Mouse (Mus musculus): ENCODE results near the gene Ung. TPM values are rescaled to one million over a fixed set of nuclear protein-coding genes. Genes with fewer than 3 reads are reported as not detected.
A peak's percentile ranks its signal among the peaks of the same experiment; 100 is the strongest.

The Ung gene
- polyA plus RNA-seq, 2 experiments: 11.0 to 13.3 TPM

DNA sequence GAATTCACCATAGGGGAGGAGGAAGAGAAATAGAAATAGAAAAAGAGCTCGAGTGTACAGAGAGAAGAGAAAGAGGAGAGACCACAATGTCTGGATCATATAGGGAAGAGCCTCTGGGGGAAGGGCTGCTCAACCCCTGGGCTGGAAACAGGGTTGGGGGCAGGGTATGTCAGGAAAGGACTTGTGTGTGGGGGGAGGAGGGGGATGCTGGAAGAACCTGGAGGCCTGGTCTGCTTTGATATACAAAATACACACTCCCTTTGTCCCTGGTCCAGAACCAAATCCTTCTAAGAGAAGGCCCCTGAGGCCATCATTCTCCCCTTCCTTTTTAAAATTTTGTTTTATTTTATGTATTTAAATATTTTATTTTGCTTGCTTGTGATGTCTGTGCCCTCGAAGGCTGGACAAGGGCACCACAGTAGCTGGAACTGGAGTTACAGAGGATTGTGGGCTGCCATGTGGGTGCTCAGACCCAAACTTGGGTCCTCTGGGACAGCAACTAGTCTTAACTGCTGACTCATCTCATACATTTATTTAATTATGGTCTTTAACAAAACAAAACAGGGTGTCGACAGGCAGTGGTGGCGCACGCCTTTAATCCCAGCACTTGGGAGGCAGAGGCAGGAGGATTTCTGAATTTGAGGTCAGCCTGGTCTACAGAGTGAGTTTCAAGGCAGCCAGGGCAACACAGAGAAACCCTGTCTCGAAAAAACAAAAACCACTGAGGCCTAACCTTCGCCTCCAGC is 3.5 kb upstream of the Ung start:
- Histone ChIP-seq H3K27me3 (ENCODE audit: control insufficient read depth, insufficient read depth, low read length) (no peaks in the 10 kb centered on the region), H3K4me1 (replicated peaks; ENCODE audit: control insufficient read depth in 2 of 2, insufficient read depth in 2 of 2, low read length in 1 of 2) (peaks cover 7 to 13% of the 10 kb centered on the region in 2 experiments), H3K9me3 (ENCODE audit: control insufficient read depth, low read length) (no peaks in the 10 kb centered on the region), H3K36me3 (replicated peaks; ENCODE audit: control insufficient read depth, insufficient read depth, low read depth) (no peaks in the 10 kb centered on the region; the same call in none of the 2 replicates), H3K27ac (no peak overlapping the region), H3K4me2 (ENCODE audit: low read depth) (peak overlapping the region; percentile 90), H3K9ac (replicated peaks) (no peak overlapping the region), H3K4me3 (ENCODE audit: insufficient read depth in 1 of 2, low read depth in 2 of 2, low read length in 2 of 2) (peak overlapping the region in 1 of 2 experiments; percentile 57; a peak in 2 of 4 replicates)
- 69% methylated on average over 7 of the region's 7 CpGs for WGBS (ENCODE audit: insufficient replicate concordance)
- no peak for ATAC-seq (ENCODE audit: insufficient read depth)
- no peak for TF ChIP-seq EP300 (IDR thresholded peaks at IDR 0.05; ENCODE audit: low read depth)
- DNase-seq (ENCODE audit: low read depth in 3 of 3, low spot score in 3 of 3): no peak

DNA sequence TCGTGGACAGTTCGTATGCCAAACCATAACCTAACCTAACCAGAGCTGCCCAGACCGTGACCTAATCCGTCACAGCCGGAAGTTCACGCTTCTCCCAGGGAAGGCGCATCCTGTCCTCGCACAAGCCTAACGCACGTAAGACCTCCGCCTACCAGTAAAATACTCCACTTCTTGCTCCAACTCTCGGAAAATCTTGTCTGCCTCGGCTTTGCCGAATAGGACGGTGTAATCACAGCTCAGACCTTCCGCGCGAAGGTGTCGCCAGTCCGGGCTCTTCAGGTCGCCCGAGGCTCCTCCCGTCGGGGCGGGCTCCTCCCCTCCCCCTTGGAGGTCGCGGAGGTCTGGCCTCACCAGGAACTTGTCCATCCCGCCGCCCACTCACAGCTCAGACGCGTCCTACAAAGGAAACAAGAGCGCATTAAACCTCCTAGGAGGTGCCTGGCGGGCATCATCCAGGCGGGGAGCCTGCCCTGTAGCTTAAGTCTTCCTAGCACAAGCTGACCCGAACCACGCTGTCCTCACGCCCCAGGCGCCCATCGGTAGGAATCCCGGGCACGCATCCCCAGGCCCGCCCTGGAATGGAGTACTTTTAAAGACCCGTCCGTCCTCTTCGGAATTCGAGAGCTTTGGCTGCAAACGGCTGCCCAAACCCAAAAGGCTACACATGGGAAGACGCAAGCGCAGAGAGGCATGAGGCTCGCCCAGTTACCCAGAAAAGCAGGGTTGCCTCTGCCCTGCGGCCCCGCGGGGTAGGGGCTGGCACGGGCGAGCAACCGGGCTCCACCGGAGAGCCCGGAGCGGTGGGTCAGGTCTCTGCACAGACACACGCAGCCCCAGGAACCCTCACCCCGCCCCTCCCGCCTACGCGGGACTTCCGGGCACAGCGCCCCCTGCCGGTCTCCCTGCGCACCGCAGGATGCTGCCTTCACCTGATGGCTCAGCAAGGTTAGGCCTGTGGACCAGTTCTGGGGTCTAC is 2.5 kb upstream of the Ung start, which contains the start of gene Alkbh2:
Gene Alkbh2 (minus strand): TSS at position 845 of the 976 bp plus-strand sequence.
- H3K4me3 ChIP-seq (ENCODE audit: insufficient read depth in 1 of 2, low read depth in 2 of 2, low read length in 2 of 2): peak within 1 kb of the TSS; percentile 57 to 88
- peaks cover 14 to 18% of the 10 kb centered on the region in 2 experiments for H3K4me1 ChIP-seq (replicated peaks; ENCODE audit: control insufficient read depth in 2 of 2, insufficient read depth in 2 of 2, low read length in 1 of 2)
- H3K4me2 ChIP-seq (ENCODE audit: low read depth): peak within 1 kb of the TSS; percentile 90
- no peaks in the 10 kb centered on the region; the same call in 1 of the 2 replicates for H3K36me3 ChIP-seq (replicated peaks; ENCODE audit: control insufficient read depth, insufficient read depth, low read depth)
- H3K9ac ChIP-seq (replicated peaks): peak within 1 kb of the TSS; percentile 58
- DNase-seq (ENCODE audit: low read depth in 3 of 3, low spot score in 3 of 3) (peak in 2 of 3 experiments; percentile 50 to 56), ATAC-seq (ENCODE audit: insufficient read depth) (peak; percentile 8; the same call in 1 of the 2 replicates)
- no peak within 1 kb of the TSS; the same call in 1 of the 2 replicates for H3K27ac ChIP-seq
- H3K27me3 ChIP-seq (ENCODE audit: control insufficient read depth, insufficient read depth, low read length): no peaks in the 10 kb centered on the region
- TF ChIP-seq CTCF (IDR thresholded peaks at IDR 0.05; ENCODE audit: low read depth) (peak; percentile 98), EP300 (IDR thresholded peaks at IDR 0.05; ENCODE audit: low read depth) (no peak)
- H3K9me3 ChIP-seq (ENCODE audit: control insufficient read depth, low read length): no peaks in the 10 kb centered on the region
- WGBS (ENCODE audit: insufficient replicate concordance): under 1% methylated on average over 69 of the region's 69 CpGs

DNA sequence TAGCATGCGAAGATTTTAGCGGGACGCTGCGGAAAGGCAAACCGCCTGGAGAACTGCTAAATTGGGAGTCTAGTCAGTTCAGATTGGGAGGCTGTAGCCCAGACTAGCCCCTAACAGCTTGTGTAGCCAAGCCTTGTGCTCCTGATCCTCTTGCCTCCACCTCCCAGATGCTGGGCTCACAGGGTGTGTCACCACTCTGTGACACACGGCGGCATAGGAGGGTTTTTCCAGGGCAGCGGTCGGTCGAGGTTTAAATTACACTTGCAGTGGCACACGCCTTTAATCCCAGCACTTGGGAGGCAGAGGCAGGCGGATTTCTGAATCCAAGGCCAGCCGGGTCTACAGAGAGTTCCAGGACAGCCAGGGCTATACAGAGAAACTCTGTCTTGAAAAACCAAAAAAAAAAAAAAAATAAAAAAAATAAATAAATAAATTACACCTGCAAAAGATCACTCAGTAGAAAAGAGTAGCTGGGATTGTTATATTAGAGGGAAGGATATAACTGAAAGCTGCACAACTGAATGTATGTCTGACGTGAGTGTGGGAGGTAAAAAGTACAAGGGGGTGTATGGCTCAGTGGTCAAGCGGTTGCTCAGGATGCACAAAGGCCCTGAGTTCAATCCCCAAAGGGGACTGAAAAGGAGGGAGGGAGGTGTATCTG is 506 bp upstream of the Ung start:
- Histone ChIP-seq H3K27me3 (ENCODE audit: control insufficient read depth, insufficient read depth, low read length) (no peaks in the 10 kb centered on the region), H3K36me3 (replicated peaks; ENCODE audit: control insufficient read depth, insufficient read depth, low read depth) (no peaks in the 10 kb centered on the region), H3K4me1 (replicated peaks; ENCODE audit: control insufficient read depth in 2 of 2, insufficient read depth in 2 of 2, low read length in 1 of 2) (peaks cover 18 to 28% of the 10 kb centered on the region in 2 experiments), H3K4me2 (ENCODE audit: low read depth) (peak overlapping the region; percentile 82), H3K9ac (replicated peaks) (no peak overlapping the region), H3K4me3 (ENCODE audit: insufficient read depth in 1 of 2, low read depth in 2 of 2, low read length in 2 of 2) (peak overlapping the region; percentile 57 to 64), H3K9me3 (ENCODE audit: control insufficient read depth, low read length) (no peaks in the 10 kb centered on the region), H3K27ac (no peak overlapping the region)
- WGBS (ENCODE audit: insufficient replicate concordance): 66% methylated on average over 15 of the region's 15 CpGs
- TF ChIP-seq EP300 (IDR thresholded peaks at IDR 0.05; ENCODE audit: low read depth) (no peak), CTCF (IDR thresholded peaks at IDR 0.05; ENCODE audit: low read depth) (no peak)
- no peak for DNase-seq (ENCODE audit: low read depth in 3 of 3, low spot score in 3 of 3)
- no peak for ATAC-seq (ENCODE audit: insufficient read depth)

DNA sequence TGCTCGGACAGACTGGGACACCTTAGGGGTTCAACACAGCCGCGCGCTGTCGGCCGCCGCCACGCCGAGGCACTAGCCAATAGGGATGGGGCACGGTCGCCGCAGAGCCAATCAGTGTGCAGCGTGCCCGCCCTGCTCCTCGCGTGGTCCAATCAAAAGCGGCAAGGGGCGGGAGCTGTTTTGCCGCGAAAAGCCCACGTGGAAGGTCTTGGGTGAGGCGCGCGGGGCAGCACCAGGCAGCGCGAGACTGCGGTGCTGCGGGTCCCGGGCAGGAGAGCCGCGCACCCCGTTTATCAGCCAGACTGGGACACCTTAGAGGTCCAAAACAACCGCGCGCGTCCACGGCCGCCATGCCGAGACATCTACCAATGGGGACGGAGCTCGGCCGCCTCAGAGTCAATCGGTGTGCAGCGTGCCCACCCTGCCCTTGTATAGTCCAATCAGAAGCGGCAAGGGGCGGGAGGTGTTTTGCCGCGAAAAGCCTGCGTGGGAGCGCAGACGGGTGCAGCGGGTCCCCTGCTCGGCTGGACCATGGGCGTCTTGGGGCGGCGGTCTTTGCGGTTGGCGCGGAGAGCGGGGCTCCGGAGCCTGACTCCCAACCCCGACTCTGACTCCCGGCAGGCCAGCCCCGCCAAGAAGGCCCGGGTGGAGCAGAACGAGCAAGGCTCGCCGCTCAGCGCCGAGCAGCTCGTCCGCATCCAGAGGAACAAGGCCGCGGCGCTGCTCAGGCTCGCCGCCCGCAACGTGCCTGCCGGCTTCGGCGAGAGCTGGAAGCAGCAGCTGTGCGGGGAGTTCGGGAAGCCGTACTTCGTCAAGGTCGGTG is 723 bp downstream of the Ung start:
- ATAC-seq (ENCODE audit: insufficient read depth): peak; percentile 93
- H3K4me1 ChIP-seq (replicated peaks; ENCODE audit: control insufficient read depth in 2 of 2, insufficient read depth in 2 of 2, low read length in 1 of 2): peaks cover 18 to 28% of the 10 kb centered on the region in 2 experiments
- H3K9ac ChIP-seq (replicated peaks): peak overlapping the region; percentile 44
- peak overlapping the region; percentile 64 to 65 for H3K4me3 ChIP-seq (ENCODE audit: insufficient read depth in 1 of 2, low read depth in 2 of 2, low read length in 2 of 2)
- WGBS (ENCODE audit: insufficient replicate concordance): under 1% methylated on average over 86 of the region's 87 CpGs
- no peak overlapping the region for H3K27ac ChIP-seq
- H3K9me3 ChIP-seq (ENCODE audit: control insufficient read depth, low read length): no peaks in the 10 kb centered on the region
- TF ChIP-seq CTCF (IDR thresholded peaks at IDR 0.05; ENCODE audit: low read depth) (no peak), EP300 (IDR thresholded peaks at IDR 0.05; ENCODE audit: low read depth) (peak; percentile 65)
- no peaks in the 10 kb centered on the region for H3K36me3 ChIP-seq (replicated peaks; ENCODE audit: control insufficient read depth, insufficient read depth, low read depth)
- H3K27me3 ChIP-seq (ENCODE audit: control insufficient read depth, insufficient read depth, low read length): no peaks in the 10 kb centered on the region
- peak overlapping the region; percentile 82 for H3K4me2 ChIP-seq (ENCODE audit: low read depth)
- peak; percentile 78 for DNase-seq (ENCODE audit: low read depth in 3 of 3, low spot score in 3 of 3)

All from liver, embryonic 14.5 days (tissue).